Comparison of ENCODE assay signal across 21 mouse cellular contexts in the genomic region with DNA sequence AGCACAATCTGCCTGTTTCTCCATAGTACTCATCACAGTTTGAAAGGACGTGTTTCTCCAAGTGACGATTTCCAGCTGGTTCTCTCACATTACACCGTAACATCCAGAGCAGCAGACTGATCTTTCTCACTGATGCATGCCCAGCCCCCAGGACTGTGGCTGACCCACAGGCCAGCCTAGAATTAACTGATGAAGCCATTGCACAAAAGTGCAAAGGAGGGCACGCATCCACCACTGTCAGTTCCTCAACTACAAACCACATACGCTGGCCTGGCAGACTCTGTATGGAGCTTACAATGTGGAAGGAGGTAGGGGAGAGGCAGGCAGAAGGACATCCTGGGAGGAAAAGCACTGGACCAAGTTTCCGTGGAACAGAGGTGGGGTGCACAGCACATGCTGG.
DNase-seq lines count a peak whose midpoint lies in the region; ATAC-seq lines count a peak whose summit lies in the region.
"Had no signal": no experiment of that assay in that cellular context is flagged by ENCODE, and none has a peak within 500 bp of the region (broad histone marks: within the 10 kb centered on the region; RNA-seq: fewer than 3 reads in every experiment).

No protein-coding gene starts in this region.

- no peaks in the 10 kb centered on the region for H3K9me3 ChIP-seq in kidney, embryonic 14.5 days (ENCODE audit: control insufficient read depth, low read length)
- no peaks in the 10 kb centered on the region for H3K9me3 ChIP-seq in midbrain, embryonic 10.5 days (replicated peaks)
- H3K9me3 ChIP-seq in midbrain, embryonic 11.5 days (ENCODE audit: control insufficient read depth, low read length), result no peaks in the 10 kb centered on the region
- H3K9me3 ChIP-seq: embryonic facial prominence, embryonic 13.5 days; limb, embryonic 13.5 days; liver, embryonic 13.5 days; neural tube, embryonic 13.5 days had no signal

- H3K27me3 ChIP-seq in kidney, embryonic 14.5 days (ENCODE audit: control insufficient read depth, insufficient read depth, low read length), result no peaks in the 10 kb centered on the region
- peaks cover 27% of the 10 kb centered on the region for H3K27me3 ChIP-seq in midbrain, embryonic 10.5 days (ENCODE audit: low read depth, poor library complexity, severe bottlenecking)
- H3K27me3 ChIP-seq in midbrain, embryonic 11.5 days (ENCODE audit: control insufficient read depth, insufficient read depth, low read length), result no peaks in the 10 kb centered on the region; the same call in 1 of the 2 replicates
- H3K27me3 ChIP-seq: embryonic facial prominence, embryonic 13.5 days; limb, embryonic 13.5 days had no signal

- 0 out of 2 replicates have a peak, but pooled peaks have one; percentile 44 for ATAC-seq in kidney, embryonic 14.5 days (ENCODE audit: low FRiP score, low TSS enrichment)
- ATAC-seq in midbrain, embryonic 11.5 days (ENCODE audit: low FRiP score), result no peak
- peak; percentile 60 for ATAC-seq in megakaryocyte progenitor cell, adult 5-6 weeks (replicated peaks; ENCODE audit: poor library complexity)
- ATAC-seq: forebrain, embryonic 16.5 days had no signal

- DNase-seq in embryo, embryonic 11 days, result peak; percentile 29
- DNase-seq in embryo, embryonic 9.5 days (ENCODE audit: extremely low spot score), result no peak
- DNase-seq in kidney, postnatal 36 days, result no peak
- no peak for DNase-seq in midbrain, embryonic 10.5 days (ENCODE audit: low spot score)
- no peak for DNase-seq in midbrain, embryonic 11.5 days (ENCODE audit: low spot score, missing footprints)
- no peak for DNase-seq in ovary, postnatal 10 days (ENCODE audit: low spot score)
- DNase-seq: adrenal gland, postnatal 36 days; cerebellum, adult 11-12 months; cerebellum, postnatal 14 days; gastrocnemius, postnatal 36 days; kidney, adult 9 months; liver, embryonic 13.5 days; midbrain, embryonic 14.5 days; thymus, adult 18-20 months; thymus, postnatal 4 days had no signal

- H3K9ac ChIP-seq in kidney, embryonic 14.5 days (ENCODE audit: low read depth, low read length), result no peak overlapping the region; the same call in 1 of the 2 replicates
- no peak overlapping the region for H3K9ac ChIP-seq in midbrain, embryonic 11.5 days (ENCODE audit: low read length)
- H3K9ac ChIP-seq: embryonic facial prominence, embryonic 13.5 days; limb, embryonic 13.5 days; liver, embryonic 13.5 days; neural tube, embryonic 13.5 days had no signal

- H3K36me3 ChIP-seq in kidney, embryonic 14.5 days (ENCODE audit: control insufficient read depth, insufficient read depth, low read length), result no peaks in the 10 kb centered on the region
- H3K36me3 ChIP-seq in midbrain, embryonic 10.5 days, result no peaks in the 10 kb centered on the region
- H3K36me3 ChIP-seq in midbrain, embryonic 11.5 days (ENCODE audit: control insufficient read depth, insufficient read depth, low read length), result no peaks in the 10 kb centered on the region
- H3K36me3 ChIP-seq: embryonic facial prominence, embryonic 13.5 days; limb, embryonic 13.5 days; liver, embryonic 13.5 days; neural tube, embryonic 13.5 days had no signal

- H3K4me2 ChIP-seq in kidney, embryonic 14.5 days (replicated peaks; ENCODE audit: low read depth, low read length), result no peak overlapping the region
- no peak overlapping the region for H3K4me2 ChIP-seq in midbrain, embryonic 11.5 days
- H3K4me2 ChIP-seq: embryonic facial prominence, embryonic 13.5 days; limb, embryonic 13.5 days; liver, embryonic 13.5 days; neural tube, embryonic 13.5 days had no signal

- H3K4me3 ChIP-seq in kidney, embryonic 14.5 days (ENCODE audit: low read length), result no peak overlapping the region
- H3K4me3 ChIP-seq in midbrain, embryonic 10.5 days, result no peak overlapping the region
- H3K4me3 ChIP-seq in midbrain, embryonic 11.5 days (ENCODE audit: low read depth, low read length), result no peak overlapping the region
- H3K4me3 ChIP-seq: embryonic facial prominence, embryonic 13.5 days; limb, embryonic 13.5 days; liver, embryonic 13.5 days; neural tube, embryonic 13.5 days had no signal

- peaks cover 42% of the 10 kb centered on the region for H3K4me1 ChIP-seq in kidney, embryonic 14.5 days (ENCODE audit: control insufficient read depth, insufficient read depth, low read length)
- peaks cover 65% of the 10 kb centered on the region for H3K4me1 ChIP-seq in midbrain, embryonic 10.5 days
- peaks cover 10% of the 10 kb centered on the region for H3K4me1 ChIP-seq in midbrain, embryonic 11.5 days (ENCODE audit: control insufficient read depth, insufficient read depth, low read length)

- WGBS in kidney, embryonic 14.5 days, result 23% methylated on average over 6 of the region's 6 CpGs
- WGBS in midbrain, embryonic 10.5 days, result 70% methylated on average over 6 of the region's 6 CpGs
- 67% methylated on average over 6 of the region's 6 CpGs for WGBS in midbrain, embryonic 11.5 days

- H3K27ac ChIP-seq in kidney, embryonic 14.5 days (ENCODE audit: low read depth, low read length), result no peak overlapping the region
- peak overlapping the region; percentile 19; the same call in 1 of the 2 replicates for H3K27ac ChIP-seq in midbrain, embryonic 10.5 days (replicated peaks)
- no peak overlapping the region for H3K27ac ChIP-seq in midbrain, embryonic 11.5 days (ENCODE audit: low read depth, low read length)
- H3K27ac ChIP-seq: embryonic facial prominence, embryonic 13.5 days; limb, embryonic 13.5 days; liver, embryonic 13.5 days; neural tube, embryonic 13.5 days had no signal
